ENCODE assay signal across 16 mouse cellular contexts in genomic region chr9:16169238-16169637, GRCm38 (mm10).
DNase-seq lines count a peak whose midpoint lies in the region; TF ChIP-seq lines count a peak whose summit lies in the region.
"Had no signal": no experiment of that assay in that cellular context is flagged by ENCODE, and none has a peak within 500 bp of the region (broad histone marks: within the 10 kb centered on the region; RNA-seq: fewer than 3 reads in every experiment).

No protein-coding gene starts in this region.

- no peak for TF ChIP-seq CTCF in left cerebral cortex, adult 2 months (IDR thresholded peaks at IDR 0.05)
- no peak for TF ChIP-seq CTCF in cerebellum, adult 2 months (IDR thresholded peaks at IDR 0.05; ENCODE audit: borderline replicate concordance, insufficient read depth, low read depth, low read length)

- no peaks in the 10 kb centered on the region for H3K27me3 ChIP-seq in cerebellum, adult 2 months (ENCODE audit: control insufficient read depth, insufficient read depth, low read length)
- H3K27me3 ChIP-seq: kidney, embryonic 15.5 days; liver, embryonic 13.5 days had no signal

- no peak for TF ChIP-seq POLR2A in cerebellum, adult 2 months (IDR thresholded peaks at IDR 0.05; ENCODE audit: borderline replicate concordance, insufficient read depth, low read length)

- H3K4me1 ChIP-seq in cerebellum, adult 2 months (ENCODE audit: control insufficient read depth, insufficient read depth, low read length): no peaks in the 10 kb centered on the region
- H3K4me1 ChIP-seq: kidney, embryonic 15.5 days; liver, embryonic 13.5 days had no signal

- intact Hi-C loops in left cerebral cortex, postnatal 4 days (cut with DNase I): no loop called here
- intact Hi-C loops in left cerebral cortex, adult 2 months (cut with DNase I): no loop called here

- DNase-seq in left cerebral cortex, postnatal 4 days: peak; percentile 18
- no peak for DNase-seq in left cerebral cortex, adult 2 months (ENCODE audit: extremely low spot score in 1 of 2, low spot score in 2 of 2)
- DNase-seq in cerebellum, adult 11 months: peak; percentile 31
- peak; percentile 54 to 83 for DNase-seq in cerebellum, adult 2 months
- DNase-seq in lung, adult 18-20 months: peak; percentile 65 to 86
- DNase-seq in spleen, postnatal 4 days (ENCODE audit: low spot score in 2 of 2): no peak
- no peak for DNase-seq in kidney, adult 18-20 months
- DNase-seq: embryo, embryonic 11 days; heart, adult 2 months; heart, postnatal 36 days; liver, embryonic 13.5 days; right cerebral cortex, postnatal 25 days; thymus, adult 18-20 months had no signal

- H3K27ac ChIP-seq in left cerebral cortex, adult 2 months: no peak overlapping the region
- no peak overlapping the region for H3K27ac ChIP-seq in cerebellum, adult 2 months (ENCODE audit: insufficient read depth, low read length)
- H3K27ac ChIP-seq: heart, adult 2 months; kidney, embryonic 15.5 days; layer of hippocampus, adult 2 months; liver, embryonic 13.5 days had no signal

- no peak overlapping the region for H3K4me3 ChIP-seq in left cerebral cortex, adult 2 months
- no peak overlapping the region for H3K4me3 ChIP-seq in cerebellum, adult 2 months (replicated peaks; ENCODE audit: insufficient read depth, low read depth, low read length)
- H3K4me3 ChIP-seq: heart, adult 2 months; kidney, embryonic 15.5 days; layer of hippocampus, adult 2 months; liver, embryonic 13.5 days; myocyte had no signal

- WGBS in cerebellum, adult 2 months: 18% methylated on average over 4 of the region's 4 CpGs

Comparison
In these comparisons a context has a peak if more than half of its experiments do, and no peak if none do; other contexts are left out.
1. DNase-seq: peak in left cerebral cortex, postnatal 4 days (single experiment), cerebellum, adult 11 months (single experiment), cerebellum, adult 2 months (2 of 2) and lung, adult 18-20 months (2 of 2); none in left cerebral cortex, adult 2 months (0 of 2), spleen, postnatal 4 days (0 of 2) and kidney, adult 18-20 months (single experiment).